Mouse (Mus musculus) forebrain, postnatal 0 days (tissue): ENCODE results near the gene Pkig. TPM values are rescaled to one million over a fixed set of nuclear protein-coding genes. Genes with fewer than 3 reads are reported as not detected.

ENCODE experiments used
- ATAC-seq: fragments of 200-750 bp; cut with Nextera tagmentation; 2 replicates; pipeline ENCODE4 v1.8.0; 2017; ENCODE audit warnings: mild to moderate bottlenecking, moderate library complexity
- DNase-seq: peaks from one replicate; pipeline ENCODE4 v3.0.0-alpha.2; 2015
- H3K27ac ChIP-seq: fragments of 300-500 bp; sonication (generic); 2 replicates; pipeline ENCODE4 v1.5.1; 2014; ENCODE audit warnings: low read depth, mild to moderate bottlenecking, antibody characterized with exemption, low read length, moderate library complexity, mixed read lengths
- H3K27me3 ChIP-seq: fragments of 300-500 bp; sonication (generic); 2 replicates; pipeline ENCODE4 v1.6.1; 2014; ENCODE audit warnings: mild to moderate bottlenecking, low read length, mixed read lengths; ENCODE audit not compliant: insufficient read depth
- H3K36me3 ChIP-seq: fragments of 300-500 bp; sonication (generic); 2 replicates; pipeline ENCODE4 v1.6.1; 2014; ENCODE audit warnings: mild to moderate bottlenecking, moderate library complexity; ENCODE audit not compliant: insufficient read depth
- H3K4me1 ChIP-seq: fragments of 300-500 bp; sonication (generic); 2 replicates; pipeline ENCODE4 v1.6.1; 2014; ENCODE audit warnings: antibody characterized with exemption; ENCODE audit not compliant: insufficient read depth
- H3K4me2 ChIP-seq: fragments of 300-500 bp; sonication (generic); 2 replicates; pipeline ENCODE4 v1.6.1; 2014; ENCODE audit warnings: low read depth, mild to moderate bottlenecking, moderate library complexity
- H3K4me3 ChIP-seq: fragments of 300-500 bp; sonication (generic); 2 replicates; pipeline ENCODE4 v1.5.1; 2014; ENCODE audit warnings: low read depth, low read length, mixed read lengths
- H3K9ac ChIP-seq: fragments of 300-500 bp; sonication (generic); 2 replicates; pipeline ENCODE4 v1.6.1; 2014; ENCODE audit warnings: mild to moderate bottlenecking
- H3K9me3 ChIP-seq: fragments of 300-500 bp; sonication (generic); 2 replicates; pipeline ENCODE4 v1.6.1; 2016; ENCODE audit warnings: low read length
- CTCF ChIP-seq: sonication (generic); IDR thresholded peaks from 2 replicates; pipeline ENCODE4 v1.5.1; 2016; ENCODE audit warnings: antibody characterized with exemption, control low read depth, low read depth
- WGBS: fragments of 180-500 bp; shearing (Covaris S2); extraction: QIAGEN DNeasy Blood & Tissue Kit; methylation state at CpG from one replicate; pipeline ENCODE4 v1.1.7; 2014; 5-methylcytosine and 5-hydroxymethylcytosine counted together
- polyA plus RNA-seq: library from polyadenylated mRNA; unstranded; fragments of >200 nt; fragmentation: Nextera tagmentation; extraction: Ambion mirVana; gene quantifications from 2 replicates; pipeline ENCODE4 v1.2.1, GENCODE M21; 2015
- total RNA-seq: library from RNA; depleted of rRNA; stranded (reverse); fragments of >200 nt; gene quantifications from 2 replicates; pipeline ENCODE4 v1.2.3, GENCODE M21; 2014

Pkig gene
- total and polyA plus RNA-seq, 2 experiments from 2014 or later, result 114 to 211 TPM

DNA sequence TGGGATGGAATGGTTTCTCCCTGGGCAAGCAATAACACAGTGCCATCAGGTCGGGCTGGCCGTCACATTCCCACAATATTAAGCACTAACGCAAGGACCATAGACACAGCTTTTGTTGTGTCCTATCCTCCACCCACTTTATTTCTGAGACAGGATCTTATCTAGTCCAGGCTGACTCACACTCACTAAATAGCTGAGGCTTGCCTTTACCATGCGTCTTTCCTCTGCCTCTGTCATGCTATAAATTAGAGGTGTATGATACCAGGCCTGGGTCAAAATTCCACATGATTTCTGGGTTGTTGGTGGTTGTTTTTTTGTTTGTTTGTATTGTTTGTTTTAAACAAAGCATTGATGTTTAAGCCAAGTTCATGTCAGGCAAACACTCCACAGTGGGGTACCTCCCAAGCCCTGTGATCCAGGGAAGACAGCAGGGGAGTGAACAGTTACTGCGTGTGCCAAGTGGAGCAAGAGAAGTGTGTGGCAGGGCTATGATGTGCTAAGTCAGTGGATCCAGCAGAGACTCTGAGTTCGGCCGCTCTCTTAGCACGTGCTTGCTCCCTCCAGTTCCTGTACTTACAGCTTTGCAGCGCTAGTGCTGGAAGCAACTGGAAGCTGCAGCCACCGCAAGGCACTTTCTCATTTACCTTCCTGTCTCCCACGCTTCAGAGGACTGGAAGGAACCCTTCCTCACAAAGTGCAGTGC lies 41.0 kb downstream of the Pkig start:
- WGBS, result 74% methylated on average over 11 of the region's 11 CpGs
- DNase-seq (no peak), ATAC-seq (no peak)
- no peak overlapping the region for H3K4me2 ChIP-seq
- no peak overlapping the region for H3K4me3 ChIP-seq
- no peaks in the 10 kb centered on the region for H3K4me1 ChIP-seq
- no peaks in the 10 kb centered on the region for H3K36me3 ChIP-seq
- no peak overlapping the region for H3K27ac ChIP-seq
- H3K9me3 ChIP-seq, result no peaks in the 10 kb centered on the region
- H3K9ac ChIP-seq, result no peak overlapping the region
- no peaks in the 10 kb centered on the region for H3K27me3 ChIP-seq
- TF ChIP-seq CTCF, result no peak

DNA sequence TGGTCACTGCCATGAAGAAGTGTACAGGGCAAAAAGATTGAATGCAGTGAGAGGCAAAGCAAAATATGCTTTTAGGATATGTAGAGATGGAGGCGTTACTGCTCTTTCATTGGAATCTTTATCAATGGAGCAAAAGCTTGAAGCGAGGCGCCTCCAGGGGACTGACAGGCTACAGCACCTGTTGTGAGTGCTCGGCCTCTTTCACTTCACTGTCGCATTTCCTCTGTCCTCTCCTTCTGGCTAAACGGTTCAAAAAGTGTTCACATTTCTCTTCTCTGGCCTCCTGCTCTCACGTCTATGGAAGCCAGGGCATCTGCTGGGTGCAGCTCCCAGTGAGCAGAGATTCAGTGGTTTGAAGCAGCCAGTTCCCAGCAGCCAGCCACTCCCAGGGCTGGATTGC lies 44.2 kb downstream of the Pkig start:
- TF ChIP-seq CTCF, result no peak
- no peak for DNase-seq
- Histone ChIP-seq H3K27me3 (no peaks in the 10 kb centered on the region), H3K4me3 (no peak overlapping the region), H3K27ac (no peak overlapping the region), H3K9ac (no peak overlapping the region), H3K4me2 (no peak overlapping the region), H3K36me3 (no peaks in the 10 kb centered on the region), H3K4me1 (no peaks in the 10 kb centered on the region), H3K9me3 (no peaks in the 10 kb centered on the region)
- 66% methylated on average over 7 of the region's 7 CpGs for WGBS
- no peak for ATAC-seq

DNA sequence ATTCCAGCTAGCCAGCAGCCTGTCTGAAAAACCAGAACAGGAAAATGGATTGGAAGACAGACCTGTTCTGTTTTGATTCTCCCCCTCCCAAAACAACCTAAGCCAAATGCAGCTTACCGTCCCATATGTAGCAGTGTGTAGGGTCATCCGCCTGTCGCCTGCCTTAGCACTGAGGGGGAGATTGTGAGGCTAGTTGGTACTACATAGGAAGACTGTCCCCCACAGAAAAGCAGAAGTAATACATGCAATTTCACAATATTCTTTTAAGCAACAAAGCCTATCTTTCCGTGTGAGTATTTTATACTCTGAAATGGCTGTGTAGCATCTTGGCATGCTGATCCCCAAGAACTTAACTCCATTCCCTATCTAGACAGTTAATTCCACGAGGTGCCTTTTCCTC lies 44.7 kb downstream of the Pkig start:
- no peak overlapping the region for H3K27ac ChIP-seq
- H3K4me3 ChIP-seq, result no peak overlapping the region
- no peak for ATAC-seq
- H3K27me3 ChIP-seq, result no peaks in the 10 kb centered on the region
- no peak overlapping the region for H3K4me2 ChIP-seq
- no peaks in the 10 kb centered on the region for H3K36me3 ChIP-seq
- H3K9ac ChIP-seq, result no peak overlapping the region
- H3K4me1 ChIP-seq, result no peaks in the 10 kb centered on the region
- 85% methylated on average over 5 of the region's 5 CpGs for WGBS
- H3K9me3 ChIP-seq, result no peaks in the 10 kb centered on the region
- DNase-seq, result no peak
- TF ChIP-seq CTCF, result no peak

DNA sequence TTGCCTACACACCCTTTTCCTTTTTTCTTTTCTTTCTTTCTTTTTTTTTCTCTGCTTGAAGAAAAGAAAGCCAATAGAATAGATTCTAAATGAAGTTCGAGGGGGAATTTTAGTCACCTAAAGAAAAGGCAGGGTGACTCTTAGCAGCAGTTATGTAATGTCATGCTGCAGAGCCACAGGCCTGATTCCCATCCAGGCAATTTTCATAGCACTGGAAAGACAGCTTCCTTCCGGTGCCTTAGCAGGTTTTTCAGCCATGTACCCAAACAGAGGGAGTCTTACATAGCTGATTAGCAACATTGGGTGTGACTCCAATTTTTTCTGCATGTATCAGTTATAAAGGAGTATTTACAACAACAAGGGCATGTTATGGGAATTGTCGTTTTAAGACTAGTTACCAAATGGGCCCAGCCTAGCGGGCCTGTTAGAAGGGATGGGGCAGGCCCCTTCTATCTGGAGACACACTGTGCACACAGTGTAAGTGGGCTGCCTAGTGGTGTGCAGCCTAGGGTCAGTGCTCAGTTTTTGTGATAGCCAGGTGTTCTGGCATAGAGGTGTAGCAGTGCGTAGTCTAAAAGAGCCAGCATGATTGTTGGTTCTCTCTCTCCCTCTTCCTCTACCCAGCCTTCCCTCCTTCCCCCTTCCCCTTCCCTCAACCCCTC lies 45.5 kb downstream of the Pkig start:
- no peaks in the 10 kb centered on the region for H3K27me3 ChIP-seq
- no peak for TF ChIP-seq CTCF
- ATAC-seq, result no peak
- H3K9ac ChIP-seq, result no peak overlapping the region
- H3K4me2 ChIP-seq, result no peak overlapping the region
- 82% methylated on average over 5 of the region's 5 CpGs for WGBS
- H3K36me3 ChIP-seq, result no peaks in the 10 kb centered on the region
- H3K27ac ChIP-seq, result no peak overlapping the region
- no peaks in the 10 kb centered on the region for H3K9me3 ChIP-seq
- DNase-seq, result no peak
- no peaks in the 10 kb centered on the region for H3K4me1 ChIP-seq
- H3K4me3 ChIP-seq, result no peak overlapping the region

DNA sequence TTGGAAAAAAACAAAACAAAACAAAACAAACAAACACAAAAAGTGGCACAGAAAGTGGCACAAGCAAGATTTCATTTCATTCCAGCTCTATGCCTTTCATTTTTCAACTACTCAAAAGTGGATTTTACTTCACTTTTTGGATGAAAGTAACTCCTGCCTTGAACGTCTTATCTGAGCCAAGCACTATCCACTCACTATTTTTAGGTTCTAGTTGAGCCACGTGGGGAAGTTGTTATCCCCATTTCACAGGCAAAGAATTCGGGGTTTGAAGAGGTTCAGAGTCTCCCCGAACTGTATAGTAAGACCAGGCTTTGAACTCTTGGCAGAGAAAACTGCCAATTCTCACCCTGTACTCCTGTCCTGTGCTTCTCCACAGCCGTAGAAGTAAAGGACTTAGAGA lies 50.1 kb downstream of the Pkig start:
- Histone ChIP-seq H3K9ac (no peak overlapping the region), H3K4me2 (no peak overlapping the region), H3K4me1 (no peaks in the 10 kb centered on the region), H3K9me3 (no peaks in the 10 kb centered on the region), H3K27me3 (no peaks in the 10 kb centered on the region), H3K36me3 (no peaks in the 10 kb centered on the region), H3K27ac (no peak overlapping the region), H3K4me3 (no peak overlapping the region)
- ATAC-seq, result no peak
- 85% methylated on average over 5 of the region's 5 CpGs for WGBS
- DNase-seq, result no peak
- TF ChIP-seq CTCF, result no peak

DNA sequence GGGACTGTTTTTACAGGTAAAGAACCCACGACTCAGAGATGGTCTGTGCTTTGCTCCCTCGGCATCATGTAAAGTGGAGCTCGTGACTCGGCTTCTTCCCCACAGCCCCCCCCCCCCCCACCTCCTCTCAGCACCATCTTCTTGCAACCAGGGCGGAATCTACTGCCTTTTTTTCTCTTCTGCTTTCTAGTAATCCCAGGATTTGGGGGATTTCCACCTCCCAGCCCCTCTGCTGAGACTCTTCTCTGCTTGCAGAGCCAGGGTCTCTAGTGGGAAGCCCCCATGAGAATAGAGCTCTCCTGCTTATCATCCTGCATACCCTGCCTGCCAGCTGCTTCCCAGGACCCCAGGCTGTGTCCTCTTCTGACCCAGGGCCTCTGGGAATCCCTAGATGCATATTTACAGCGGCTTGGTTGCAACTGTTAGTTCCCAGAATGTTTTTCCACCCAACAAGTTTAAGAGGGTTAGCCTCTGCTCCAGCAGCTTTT lies 50.6 kb downstream of the Pkig start:
- H3K4me2 ChIP-seq, result no peak overlapping the region
- no peak overlapping the region for H3K9ac ChIP-seq
- H3K9me3 ChIP-seq, result no peaks in the 10 kb centered on the region
- no peak for TF ChIP-seq CTCF
- 81% methylated on average over 6 of the region's 6 CpGs for WGBS
- H3K27ac ChIP-seq, result no peak overlapping the region
- H3K4me1 ChIP-seq, result no peaks in the 10 kb centered on the region
- H3K36me3 ChIP-seq, result no peaks in the 10 kb centered on the region
- DNase-seq (no peak), ATAC-seq (no peak)
- H3K27me3 ChIP-seq, result no peaks in the 10 kb centered on the region
- no peak overlapping the region for H3K4me3 ChIP-seq

DNA sequence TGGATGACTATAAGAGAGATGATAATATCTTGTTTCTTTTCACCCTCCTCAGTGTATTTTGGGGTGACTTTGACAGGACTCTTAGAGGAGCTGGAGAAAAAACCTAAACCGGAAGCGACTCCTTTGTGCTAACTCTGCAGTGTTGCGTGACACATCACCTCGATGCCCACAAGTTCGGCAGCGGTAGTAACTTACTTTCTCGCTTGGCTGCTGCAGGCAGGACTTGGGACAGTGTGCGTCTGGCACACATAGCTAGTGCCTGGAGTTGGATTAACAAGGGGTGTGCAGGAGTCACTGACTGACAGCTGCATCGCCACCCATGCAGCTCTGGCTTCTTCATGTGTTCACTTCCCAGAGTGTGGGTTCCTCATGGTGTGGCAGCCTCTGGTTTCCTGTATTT lies 51.8 kb downstream of the Pkig start:
- no peak for DNase-seq
- H3K9me3 ChIP-seq, result no peaks in the 10 kb centered on the region
- no peak overlapping the region for H3K9ac ChIP-seq
- H3K36me3 ChIP-seq, result no peaks in the 10 kb centered on the region
- WGBS, result 89% methylated on average over 9 of the region's 9 CpGs
- H3K27me3 ChIP-seq, result no peaks in the 10 kb centered on the region
- no peak overlapping the region for H3K27ac ChIP-seq
- no peak overlapping the region for H3K4me2 ChIP-seq
- TF ChIP-seq CTCF, result no peak
- no peaks in the 10 kb centered on the region for H3K4me1 ChIP-seq
- ATAC-seq, result no peak
- H3K4me3 ChIP-seq, result no peak overlapping the region
